Mouse (Mus musculus) hindbrain, embryonic 16.5 days (tissue): ENCODE measurements around the gene Ncapd3. TPM values are rescaled to one million over a fixed set of nuclear protein-coding genes. Genes with fewer than 3 reads are reported as not detected.

ENCODE experiments used
- ATAC-seq: fragments of 200-750 bp; cut with Nextera tagmentation; 2 replicates; pipeline ENCODE4 v1.8.0; 2017; ENCODE audit warnings: moderate TSS enrichment, moderate library complexity
- H3K27ac ChIP-seq: fragments of 300-500 bp; sonication (generic); 2 replicates; pipeline ENCODE4 v1.5.1; 2014; ENCODE audit warnings: low read depth, mild to moderate bottlenecking, control low read depth, low read length, moderate library complexity
- H3K27me3 ChIP-seq: fragments of 300-500 bp; sonication (generic); replicated peaks from 2 replicates; pipeline ENCODE4 v1.6.1; 2014; ENCODE audit warnings: low read length; ENCODE audit not compliant: control insufficient read depth, insufficient read depth
- H3K36me3 ChIP-seq: fragments of 300-500 bp; sonication (generic); 2 replicates; pipeline ENCODE4 v1.6.1; 2014; ENCODE audit warnings: mild to moderate bottlenecking, low read length, moderate library complexity, mixed read lengths; ENCODE audit not compliant: control insufficient read depth, insufficient read depth
- H3K4me1 ChIP-seq: fragments of 300-500 bp; sonication (generic); 2 replicates; pipeline ENCODE4 v1.6.1; 2014; ENCODE audit warnings: low read depth, low read length; ENCODE audit not compliant: control insufficient read depth, insufficient read depth
- H3K4me2 ChIP-seq: fragments of 300-500 bp; sonication (generic); 2 replicates; pipeline ENCODE4 v1.6.1; 2014; ENCODE audit warnings: mild to moderate bottlenecking, low read length, control low read depth, moderate library complexity
- H3K4me3 ChIP-seq: fragments of 300-500 bp; sonication (generic); 2 replicates; pipeline ENCODE4 v1.5.1; 2014; ENCODE audit warnings: mild to moderate bottlenecking, low read length, control low read depth, moderate library complexity
- H3K9ac ChIP-seq: fragments of 300-500 bp; sonication (generic); 2 replicates; pipeline ENCODE4 v1.6.1; 2014; ENCODE audit warnings: low read depth, mild to moderate bottlenecking, control low read depth, low read length, moderate library complexity
- H3K9me3 ChIP-seq: fragments of 300-500 bp; sonication (generic); 2 replicates; pipeline ENCODE4 v1.6.1; 2014; ENCODE audit warnings: mild to moderate bottlenecking, low read length, moderate library complexity; ENCODE audit not compliant: control insufficient read depth
- WGBS: fragments of 180-500 bp; shearing (Covaris S2); extraction: QIAGEN DNeasy Blood & Tissue Kit; methylation state at CpG from one replicate; pipeline ENCODE4 v1.1.7; 2014; 5-methylcytosine and 5-hydroxymethylcytosine counted together
- polyA plus RNA-seq: library from polyadenylated mRNA; unstranded; fragments of >200 nt; fragmentation: Nextera tagmentation; extraction: Ambion mirVana; gene quantifications from 2 replicates; pipeline ENCODE4 v1.2.1, GENCODE M21; 2015

Ncapd3 gene
- polyA plus RNA-seq, 1 experiment from 2014 or later = 11.6 TPM

GRCm38 (mm10) chr9:27026708-27027107 lies 3.3 kb upstream of the Ncapd3 start:
- H3K9me3 ChIP-seq = no peaks in the 10 kb centered on the region
- H3K4me1 ChIP-seq = peaks cover 28% of the 10 kb centered on the region
- no peaks in the 10 kb centered on the region for H3K36me3 ChIP-seq
- 89% methylated on average over 1 of the region's 1 CpGs for WGBS
- H3K9ac ChIP-seq = no peak overlapping the region
- no peak overlapping the region for H3K4me3 ChIP-seq
- no peak for ATAC-seq
- no peaks in the 10 kb centered on the region for H3K27me3 ChIP-seq
- no peak overlapping the region for H3K27ac ChIP-seq
- H3K4me2 ChIP-seq = peak overlapping the region; percentile 27; the same call in 1 of the 2 replicates

GRCm38 (mm10) chr9:27029022-27029827 lies 750 bp upstream of the Ncapd3 start:
- Histone ChIP-seq H3K9ac (peak overlapping the region; percentile 98), H3K27ac (peak overlapping the region; percentile 94), H3K27me3 (no peaks in the 10 kb centered on the region), H3K4me1 (peaks cover 34% of the 10 kb centered on the region), H3K4me2 (peak overlapping the region; percentile 74), H3K9me3 (no peaks in the 10 kb centered on the region), H3K36me3 (no peaks in the 10 kb centered on the region), H3K4me3 (peak overlapping the region; percentile 99)
- peak; percentile 54 for ATAC-seq
- WGBS = under 1% methylated on average over 41 of the region's 52 CpGs

- peaks cover 34% of the 10 kb centered on the region for H3K4me1 ChIP-seq
- WGBS = 1% methylated on average over 17 of the region's 17 CpGs
Measured at GRCm38 (mm10) chr9:27030763-27031100, 757 bp downstream of the Ncapd3 start.

GRCm38 (mm10) chr9:27043892-27044291 lies 13.9 kb downstream of the Ncapd3 start:
- no peak overlapping the region for H3K27ac ChIP-seq
- H3K4me1 ChIP-seq = no peaks in the 10 kb centered on the region
- peaks cover 36% of the 10 kb centered on the region for H3K36me3 ChIP-seq
- ATAC-seq = no peak
- 93% methylated on average over 5 of the region's 5 CpGs for WGBS
- H3K27me3 ChIP-seq = no peaks in the 10 kb centered on the region
- H3K4me2 ChIP-seq = no peak overlapping the region
- H3K4me3 ChIP-seq = no peak overlapping the region
- no peak overlapping the region for H3K9ac ChIP-seq
- no peaks in the 10 kb centered on the region for H3K9me3 ChIP-seq

More at GRCm38 (mm10) chr9:27030763-27031100, 757 bp downstream of the Ncapd3 start:
- peak; percentile 51; the same call in 1 of the 2 replicates for ATAC-seq
- Histone ChIP-seq H3K4me3 (peak overlapping the region; percentile 99), H3K27me3 (no peaks in the 10 kb centered on the region), H3K9ac (peak overlapping the region; percentile 66), H3K9me3 (no peaks in the 10 kb centered on the region), H3K4me2 (peak overlapping the region; percentile 84), H3K27ac (peak overlapping the region; percentile 94; the same call in 1 of the 2 replicates), H3K36me3 (no peaks in the 10 kb centered on the region)

- no peak for ATAC-seq
- Histone ChIP-seq H3K9me3 (no peaks in the 10 kb centered on the region), H3K27ac (no peak overlapping the region), H3K4me2 (no peak overlapping the region), H3K36me3 (peaks cover 29% of the 10 kb centered on the region), H3K4me3 (no peak overlapping the region), H3K9ac (no peak overlapping the region), H3K4me1 (no peaks in the 10 kb centered on the region), H3K27me3 (no peaks in the 10 kb centered on the region)
- WGBS = 94% methylated on average over 2 of the region's 2 CpGs
Measured at GRCm38 (mm10) chr9:27049492-27049891, 19.5 kb downstream of the Ncapd3 start.

- Histone ChIP-seq H3K36me3 (peaks cover 11% of the 10 kb centered on the region; the same call in 1 of the 2 replicates), H3K4me2 (no peak overlapping the region), H3K27me3 (no peaks in the 10 kb centered on the region), H3K9me3 (no peaks in the 10 kb centered on the region), H3K9ac (no peak overlapping the region), H3K4me1 (no peaks in the 10 kb centered on the region), H3K27ac (no peak overlapping the region), H3K4me3 (no peak overlapping the region)
- no peak for ATAC-seq
- 94% methylated on average over 5 of the region's 5 CpGs for WGBS
Measured at GRCm38 (mm10) chr9:27058341-27058740, 28.4 kb downstream of the Ncapd3 start.

GRCm38 (mm10) chr9:27070895-27071294 lies 40.9 kb downstream of the Ncapd3 start:
- Histone ChIP-seq H3K36me3 (peaks cover 39% of the 10 kb centered on the region), H3K27ac (no peak overlapping the region)

GRCm38 (mm10) chr9:27074677-27075076 lies 44.7 kb downstream of the Ncapd3 start:
- no peak overlapping the region for H3K27ac ChIP-seq
- ATAC-seq = no peak
- H3K9ac ChIP-seq = no peak overlapping the region
- no peaks in the 10 kb centered on the region for H3K27me3 ChIP-seq
- peaks cover 29% of the 10 kb centered on the region for H3K36me3 ChIP-seq
- H3K9me3 ChIP-seq = no peaks in the 10 kb centered on the region
- 86% methylated on average over 1 of the region's 1 CpGs for WGBS
- H3K4me3 ChIP-seq = no peak overlapping the region
- no peaks in the 10 kb centered on the region for H3K4me1 ChIP-seq
- H3K4me2 ChIP-seq = no peak overlapping the region

More at GRCm38 (mm10) chr9:27070895-27071294, 40.9 kb downstream of the Ncapd3 start:
- H3K9me3 ChIP-seq = no peaks in the 10 kb centered on the region
- H3K27me3 ChIP-seq = no peaks in the 10 kb centered on the region
- no peak overlapping the region for H3K4me3 ChIP-seq
- no peaks in the 10 kb centered on the region for H3K4me1 ChIP-seq
- no peak overlapping the region for H3K4me2 ChIP-seq
- H3K9ac ChIP-seq = no peak overlapping the region
- no peak for ATAC-seq
- WGBS = 97% methylated on average over 4 of the region's 4 CpGs

GRCm38 (mm10) chr9:27075812-27076211 lies 45.8 kb downstream of the Ncapd3 start:
- Histone ChIP-seq H3K9me3 (no peaks in the 10 kb centered on the region), H3K4me2 (no peak overlapping the region), H3K4me3 (no peak overlapping the region), H3K27ac (no peak overlapping the region), H3K4me1 (no peaks in the 10 kb centered on the region), H3K9ac (no peak overlapping the region), H3K36me3 (peaks cover 18% of the 10 kb centered on the region), H3K27me3 (no peaks in the 10 kb centered on the region)
- no peak for ATAC-seq
